Mouse (Mus musculus): ENCODE results near the gene Fmnl3. TPM values are rescaled to one million over a fixed set of nuclear protein-coding genes. Genes with fewer than 3 reads are reported as not detected.

The Fmnl3 gene
- polyA plus RNA-seq, 1 experiment from 2014 or later = 10.8 TPM

DNA sequence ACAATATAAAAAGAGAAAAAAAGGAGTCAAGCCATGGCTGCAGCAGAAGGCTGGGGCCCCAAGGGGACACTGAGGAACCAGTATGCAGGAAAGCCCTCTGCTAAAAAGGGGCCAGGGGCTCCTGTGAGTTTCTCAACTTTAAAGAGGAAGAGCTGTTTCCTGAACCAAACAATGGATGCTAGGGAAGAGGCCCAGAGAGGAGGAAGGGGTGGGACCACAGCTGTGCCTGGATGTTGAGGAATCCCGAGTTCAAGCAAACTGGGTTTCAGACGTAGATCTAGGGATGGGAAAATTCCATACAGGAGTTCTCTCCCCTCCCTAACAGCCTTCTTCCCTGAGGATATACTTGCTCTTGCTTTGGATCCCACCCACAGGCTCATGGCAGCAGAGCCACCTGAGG lies 43.9 kb downstream of the Fmnl3 start:
- H3K9me3 ChIP-seq (ENCODE audit: control insufficient read depth, low read length) = no peaks in the 10 kb centered on the region
- H3K9ac ChIP-seq (ENCODE audit: low read depth, low read length) = no peak overlapping the region
- H3K4me3 ChIP-seq (ENCODE audit: low read length) = no peak overlapping the region
- no peak overlapping the region for H3K4me2 ChIP-seq (ENCODE audit: low read depth, low read length)
- H3K36me3 ChIP-seq (ENCODE audit: control insufficient read depth, insufficient read depth, low read length) = peaks cover 10% of the 10 kb centered on the region; the same call in 1 of the 2 replicates
- no peak overlapping the region for H3K27ac ChIP-seq (ENCODE audit: low read length)
- H3K4me1 ChIP-seq (ENCODE audit: control insufficient read depth, insufficient read depth, low read length) = peaks cover 6% of the 10 kb centered on the region
- peak; percentile 31; the same call in 1 of the 2 replicates for ATAC-seq
- WGBS = 44% methylated on average over 2 of the region's 2 CpGs
- no peaks in the 10 kb centered on the region for H3K27me3 ChIP-seq (replicated peaks; ENCODE audit: control insufficient read depth, insufficient read depth, low read length)

DNA sequence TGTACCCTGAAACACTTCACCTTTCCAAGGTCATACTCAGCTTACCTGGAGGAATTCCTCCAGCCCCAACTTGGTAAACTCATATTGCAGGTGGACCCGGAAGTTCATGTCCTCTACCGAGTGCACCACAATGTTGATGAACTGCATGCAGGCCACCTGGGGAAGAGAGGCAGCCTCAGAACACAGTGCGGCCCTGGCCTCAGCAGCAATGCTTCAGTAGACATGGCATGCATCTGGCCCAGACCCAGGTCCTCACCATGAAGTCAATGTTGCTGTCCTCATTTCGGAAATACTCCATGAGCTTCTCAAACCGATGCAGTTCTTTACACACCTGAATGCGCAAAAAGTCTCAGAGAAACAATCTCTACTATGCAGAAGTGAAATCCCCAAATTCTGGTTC lies 44.7 kb downstream of the Fmnl3 start:
- H3K4me1 ChIP-seq (ENCODE audit: control insufficient read depth, insufficient read depth, low read length) = no peaks in the 10 kb centered on the region
- 90% methylated on average over 6 of the region's 6 CpGs for WGBS
- no peak overlapping the region for H3K27ac ChIP-seq (ENCODE audit: low read length)
- H3K4me3 ChIP-seq (ENCODE audit: low read length) = no peak overlapping the region
- no peaks in the 10 kb centered on the region for H3K27me3 ChIP-seq (replicated peaks; ENCODE audit: control insufficient read depth, insufficient read depth, low read length)
- no peak overlapping the region for H3K4me2 ChIP-seq (ENCODE audit: low read depth, low read length)
- H3K9ac ChIP-seq (ENCODE audit: low read depth, low read length) = no peak overlapping the region
- peaks cover 10% of the 10 kb centered on the region; the same call in 1 of the 2 replicates for H3K36me3 ChIP-seq (ENCODE audit: control insufficient read depth, insufficient read depth, low read length)
- no peaks in the 10 kb centered on the region for H3K9me3 ChIP-seq (ENCODE audit: control insufficient read depth, low read length)
- no peak for ATAC-seq

DNA sequence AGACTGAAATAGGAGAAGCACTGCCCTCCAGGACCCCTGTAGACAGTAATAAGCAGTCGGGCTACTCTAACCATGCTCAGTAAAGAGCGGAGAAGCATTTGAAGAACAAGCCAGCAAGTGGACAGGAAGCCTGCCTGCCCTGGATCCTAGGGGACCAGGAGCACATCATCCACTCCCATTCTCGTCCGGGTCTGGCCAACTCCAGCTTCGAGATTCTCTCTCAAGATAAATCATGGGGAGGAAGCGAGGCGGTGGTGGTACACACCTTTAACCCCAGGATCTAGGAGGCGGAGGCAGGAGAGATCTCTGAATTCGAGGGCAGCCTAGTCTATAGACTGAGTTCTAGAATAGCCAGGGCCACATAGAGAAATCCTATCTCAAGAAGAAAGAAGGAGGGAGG lies 46.1 kb downstream of the Fmnl3 start:
- Histone ChIP-seq H3K27ac (ENCODE audit: low read length) (no peak overlapping the region), H3K9ac (ENCODE audit: low read depth, low read length) (no peak overlapping the region), H3K9me3 (ENCODE audit: control insufficient read depth, low read length) (no peaks in the 10 kb centered on the region), H3K4me1 (ENCODE audit: control insufficient read depth, insufficient read depth, low read length) (no peaks in the 10 kb centered on the region), H3K36me3 (ENCODE audit: control insufficient read depth, insufficient read depth, low read length) (peaks cover 12% of the 10 kb centered on the region; the same call in 1 of the 2 replicates), H3K27me3 (replicated peaks; ENCODE audit: control insufficient read depth, insufficient read depth, low read length) (no peaks in the 10 kb centered on the region), H3K4me3 (ENCODE audit: low read length) (no peak overlapping the region), H3K4me2 (ENCODE audit: low read depth, low read length) (no peak overlapping the region)
- 80% methylated on average over 9 of the region's 9 CpGs for WGBS
- no peak for ATAC-seq

DNA sequence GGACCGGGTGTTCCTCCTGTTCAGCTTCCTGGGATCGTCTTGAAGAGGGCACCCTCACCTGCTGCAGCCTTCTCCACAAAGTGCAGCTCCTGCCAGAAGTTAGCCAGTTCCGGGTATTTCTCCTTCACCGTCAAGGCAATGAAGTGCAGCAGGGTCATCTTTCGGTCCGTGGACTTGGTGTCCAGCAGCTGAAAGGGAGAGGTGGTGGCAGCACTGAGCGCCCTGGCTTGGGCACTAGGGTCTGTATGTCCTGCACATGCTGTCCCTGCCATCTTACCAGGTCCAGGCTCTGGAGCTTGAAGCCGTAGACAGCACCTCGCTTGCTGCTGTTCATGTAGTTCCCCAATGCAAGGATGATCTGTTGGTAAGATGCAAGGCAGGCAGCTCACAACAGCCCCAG lies 49.3 kb downstream of the Fmnl3 start:
- no peak overlapping the region for H3K9ac ChIP-seq (ENCODE audit: low read depth, low read length)

DNA sequence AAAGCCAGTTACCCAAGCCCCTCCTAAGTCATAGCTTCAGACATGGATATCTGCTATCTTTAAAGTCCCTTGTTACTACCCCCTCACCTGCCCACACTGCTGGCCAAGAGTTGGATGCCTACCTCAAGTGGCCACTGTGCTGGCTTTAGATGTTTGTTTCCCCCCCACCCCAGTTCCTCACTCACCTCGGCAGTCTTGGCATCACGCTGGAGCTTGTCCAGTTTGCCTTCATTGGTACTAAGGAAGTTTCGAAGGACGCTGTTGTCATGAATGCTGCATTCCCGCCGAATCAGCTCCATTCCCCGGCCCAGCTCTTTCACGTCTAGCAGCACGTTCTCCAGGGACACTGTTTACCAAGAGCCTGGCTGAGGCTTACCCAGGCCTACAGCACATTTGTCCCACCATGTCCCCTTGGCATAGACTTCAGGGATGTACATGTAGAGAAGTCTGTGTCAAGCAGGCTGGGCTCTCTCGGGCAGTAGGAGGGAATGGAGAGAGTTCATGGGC lies 50.1 kb downstream of the Fmnl3 start:
- Histone ChIP-seq H3K4me1 (ENCODE audit: control insufficient read depth, insufficient read depth, low read length) (peaks cover 7% of the 10 kb centered on the region; the same call in 1 of the 2 replicates), H3K36me3 (ENCODE audit: control insufficient read depth, insufficient read depth, low read length) (peaks cover 9% of the 10 kb centered on the region; the same call in 1 of the 2 replicates), H3K9ac (ENCODE audit: low read depth, low read length) (no peak overlapping the region), H3K4me2 (ENCODE audit: low read depth, low read length) (no peak overlapping the region), H3K4me3 (ENCODE audit: low read length) (no peak overlapping the region), H3K9me3 (ENCODE audit: control insufficient read depth, low read length) (no peaks in the 10 kb centered on the region), H3K27me3 (replicated peaks; ENCODE audit: control insufficient read depth, insufficient read depth, low read length) (no peaks in the 10 kb centered on the region), H3K27ac (ENCODE audit: low read length) (0 out of 2 replicates have a peak overlapping the region, but pooled peaks have one; percentile 15)
- WGBS = 80% methylated on average over 10 of the region's 10 CpGs
- ATAC-seq = no peak

More for the DNA sequence above, 49.3 kb downstream of the Fmnl3 start:
- H3K4me2 ChIP-seq (ENCODE audit: low read depth, low read length) = no peak overlapping the region
- H3K4me3 ChIP-seq (ENCODE audit: low read length) = no peak overlapping the region
- ATAC-seq = no peak
- no peaks in the 10 kb centered on the region for H3K27me3 ChIP-seq (replicated peaks; ENCODE audit: control insufficient read depth, insufficient read depth, low read length)
- 79% methylated on average over 9 of the region's 9 CpGs for WGBS
- no peaks in the 10 kb centered on the region for H3K9me3 ChIP-seq (ENCODE audit: control insufficient read depth, low read length)
- no peak overlapping the region for H3K27ac ChIP-seq (ENCODE audit: low read length)
- H3K36me3 ChIP-seq (ENCODE audit: control insufficient read depth, insufficient read depth, low read length) = peaks cover 9% of the 10 kb centered on the region; the same call in 1 of the 2 replicates
- H3K4me1 ChIP-seq (ENCODE audit: control insufficient read depth, insufficient read depth, low read length) = peaks cover 7% of the 10 kb centered on the region; the same call in 1 of the 2 replicates

DNA sequence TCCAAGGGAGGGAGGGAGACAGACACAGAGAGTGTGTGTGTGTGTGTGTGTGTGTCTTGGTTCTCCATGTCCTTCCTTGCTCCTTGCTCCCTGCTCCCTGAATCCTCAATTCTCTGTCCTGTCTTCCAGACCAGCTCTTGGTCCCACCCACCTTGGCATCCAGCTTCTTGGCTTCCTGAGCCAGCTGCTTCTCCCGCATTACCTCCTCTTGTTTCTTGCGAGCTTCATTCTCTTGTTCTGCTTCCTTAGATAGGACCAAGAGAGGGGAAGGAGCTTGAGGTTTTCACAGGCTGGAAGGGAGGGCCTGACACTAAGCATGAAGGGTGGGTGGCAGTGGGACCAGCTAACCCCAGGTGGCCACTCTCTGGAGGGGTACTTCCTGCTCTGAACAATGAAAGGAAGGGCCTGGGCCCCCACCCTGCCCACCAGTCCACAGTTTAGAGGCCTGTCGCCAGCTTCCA lies 50.8 kb downstream of the Fmnl3 start:
- H3K36me3 ChIP-seq (ENCODE audit: control insufficient read depth, insufficient read depth, low read length) = peaks cover 9% of the 10 kb centered on the region; the same call in 1 of the 2 replicates

DNA sequence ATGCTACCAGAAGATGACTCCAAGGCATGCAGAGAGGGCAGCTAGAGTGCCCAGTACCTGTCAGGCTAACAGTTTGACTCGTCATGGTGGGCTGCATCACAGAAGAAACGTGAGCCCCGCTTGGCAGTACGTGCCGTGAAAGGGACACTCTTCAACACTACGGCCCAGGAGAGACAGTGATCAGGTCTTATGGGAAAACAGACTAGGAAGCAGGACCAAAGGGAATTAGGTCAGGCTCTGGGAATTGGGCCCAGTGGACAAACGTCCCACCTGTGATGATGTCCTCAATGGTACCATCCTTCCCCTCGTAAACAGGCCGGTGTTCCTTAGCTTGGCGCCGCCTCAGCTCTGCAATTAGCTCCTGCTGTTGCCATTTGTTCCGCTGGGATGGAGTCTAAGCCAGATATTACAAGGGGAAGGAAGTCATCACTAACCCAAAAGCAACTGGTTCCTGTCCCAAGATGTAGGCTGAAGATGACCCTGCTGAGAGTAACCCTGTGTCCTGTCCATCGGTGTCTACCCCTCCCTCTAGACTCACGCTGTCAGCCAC lies 51.3 kb downstream of the Fmnl3 start:
- H3K4me2 ChIP-seq (ENCODE audit: low read depth, low read length) = no peak overlapping the region
- no peaks in the 10 kb centered on the region for H3K27me3 ChIP-seq (replicated peaks; ENCODE audit: control insufficient read depth, insufficient read depth, low read length)
- H3K9ac ChIP-seq (ENCODE audit: low read depth, low read length) = no peak overlapping the region
- no peaks in the 10 kb centered on the region for H3K9me3 ChIP-seq (ENCODE audit: control insufficient read depth, low read length)
- H3K4me1 ChIP-seq (ENCODE audit: control insufficient read depth, insufficient read depth, low read length) = peaks cover 7% of the 10 kb centered on the region; the same call in 1 of the 2 replicates
- no peak overlapping the region for H3K4me3 ChIP-seq (ENCODE audit: low read length)
- H3K36me3 ChIP-seq (ENCODE audit: control insufficient read depth, insufficient read depth, low read length) = peaks cover 9% of the 10 kb centered on the region; the same call in 1 of the 2 replicates
- no peak overlapping the region for H3K27ac ChIP-seq (ENCODE audit: low read length)
- WGBS = 79% methylated on average over 14 of the region's 14 CpGs
- ATAC-seq = no peak

More for the DNA sequence above, 50.8 kb downstream of the Fmnl3 start:
- Histone ChIP-seq H3K27me3 (replicated peaks; ENCODE audit: control insufficient read depth, insufficient read depth, low read length) (no peaks in the 10 kb centered on the region), H3K4me1 (ENCODE audit: control insufficient read depth, insufficient read depth, low read length) (peaks cover 7% of the 10 kb centered on the region; the same call in 1 of the 2 replicates), H3K9ac (ENCODE audit: low read depth, low read length) (no peak overlapping the region), H3K4me3 (ENCODE audit: low read length) (no peak overlapping the region), H3K9me3 (ENCODE audit: control insufficient read depth, low read length) (no peaks in the 10 kb centered on the region), H3K4me2 (ENCODE audit: low read depth, low read length) (no peak overlapping the region), H3K27ac (ENCODE audit: low read length) (peak overlapping the region; percentile 52)
- no peak for ATAC-seq
- WGBS = 66% methylated on average over 3 of the region's 3 CpGs

DNA sequence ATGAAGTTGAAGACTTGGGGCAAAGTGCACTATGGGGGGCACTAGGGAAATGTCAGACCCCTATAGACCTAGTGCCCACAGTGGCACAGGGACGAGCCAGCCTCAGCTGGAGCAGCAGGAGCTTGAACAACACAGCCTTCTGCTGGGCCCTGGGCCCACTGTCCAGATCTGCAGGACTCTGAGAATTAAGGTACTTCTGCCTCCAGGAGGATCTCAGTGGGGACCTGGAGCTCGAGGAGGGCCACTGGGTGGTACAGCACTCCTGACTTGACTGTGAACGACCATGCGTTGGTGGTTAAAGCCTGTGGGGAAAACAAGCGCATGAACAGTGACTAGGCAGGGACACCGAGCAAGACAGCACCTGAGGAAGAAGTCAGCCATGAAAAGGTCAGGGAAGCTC lies 52.2 kb downstream of the Fmnl3 start:
- Histone ChIP-seq H3K36me3 (ENCODE audit: control insufficient read depth, insufficient read depth, low read length) (peaks cover 7% of the 10 kb centered on the region; the same call in 1 of the 2 replicates), H3K4me2 (ENCODE audit: low read depth, low read length) (no peak overlapping the region), H3K4me1 (ENCODE audit: control insufficient read depth, insufficient read depth, low read length) (peaks cover 7% of the 10 kb centered on the region; the same call in 1 of the 2 replicates), H3K27ac (ENCODE audit: low read length) (peak overlapping the region; percentile 54), H3K9ac (ENCODE audit: low read depth, low read length) (no peak overlapping the region), H3K9me3 (ENCODE audit: control insufficient read depth, low read length) (no peaks in the 10 kb centered on the region), H3K4me3 (ENCODE audit: low read length) (no peak overlapping the region), H3K27me3 (replicated peaks; ENCODE audit: control insufficient read depth, insufficient read depth, low read length) (no peaks in the 10 kb centered on the region)
- WGBS = 85% methylated on average over 6 of the region's 6 CpGs
- no peak for ATAC-seq

DNA sequence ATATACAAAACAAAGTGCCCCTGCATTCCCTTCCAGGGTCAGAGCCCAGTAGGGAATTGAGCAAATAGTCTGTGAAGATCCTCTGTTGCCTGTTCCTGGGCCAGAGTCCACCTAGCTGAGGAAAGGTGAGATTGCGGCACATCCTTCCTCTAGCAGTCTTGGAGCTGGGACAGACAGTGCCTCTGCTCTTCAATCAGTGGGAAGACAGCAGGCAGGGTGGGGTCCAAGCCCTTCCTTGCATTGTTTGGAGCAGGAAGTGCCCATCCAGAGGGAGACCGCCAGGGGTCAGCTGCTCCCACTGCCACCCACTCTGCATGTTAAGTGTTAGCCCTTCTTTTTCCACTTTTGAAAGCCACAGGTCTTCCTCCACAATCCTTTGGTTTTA lies 53.0 kb downstream of the Fmnl3 start:
- no peaks in the 10 kb centered on the region for H3K9me3 ChIP-seq (ENCODE audit: control insufficient read depth, low read length)
- H3K4me1 ChIP-seq (ENCODE audit: control insufficient read depth, insufficient read depth, low read length) = peaks cover 7% of the 10 kb centered on the region; the same call in 1 of the 2 replicates
- peak; percentile 55 for ATAC-seq
- peaks cover 7% of the 10 kb centered on the region; the same call in 1 of the 2 replicates for H3K36me3 ChIP-seq (ENCODE audit: control insufficient read depth, insufficient read depth, low read length)
- H3K27me3 ChIP-seq (replicated peaks; ENCODE audit: control insufficient read depth, insufficient read depth, low read length) = no peaks in the 10 kb centered on the region
- peak overlapping the region; percentile 54 for H3K27ac ChIP-seq (ENCODE audit: low read length)
- no peak overlapping the region for H3K4me3 ChIP-seq (ENCODE audit: low read length)
- 75% methylated on average over 2 of the region's 2 CpGs for WGBS
- H3K9ac ChIP-seq (ENCODE audit: low read depth, low read length) = peak overlapping the region; percentile 27
- no peak overlapping the region for H3K4me2 ChIP-seq (ENCODE audit: low read depth, low read length)
